Mouse (Mus musculus) liver, embryonic 11.5 days (tissue): ENCODE measurements at regions not wholly inside any gene's neighbourhood (a gene's known extent, or its start where the extent isn't known, plus 50 kb on each side); places are given as distances from the start of the nearest gene placed in this dataset.
"Not testable (repeated sequence)": the region's sequence is repeated elsewhere in the genome, so short reads cannot be mapped to it uniquely, and the experiment has no call there.

Experiments
- ATAC-seq: fragments of 200-750 bp; cut with Nextera tagmentation; replicated peaks from 2 replicates; pipeline ENCODE4 v1.8.0; 2017; ENCODE audit warnings: moderate number of reproducible peaks, mild to moderate bottlenecking, moderate TSS enrichment, moderate library complexity; ENCODE audit not compliant: low FRiP score
- DNase-seq: peaks from one replicate; pipeline ENCODE4 v3.0.0-alpha.2; 2017; ENCODE audit warnings: low spot score
- H3K27ac ChIP-seq: fragments of 300-500 bp; sonication (generic); 2 replicates; pipeline ENCODE4 v1.5.1; 2014; ENCODE audit warnings: mild to moderate bottlenecking, low read depth, low read length, control low read depth
- H3K27me3 ChIP-seq: fragments of 300-500 bp; sonication (generic); replicated peaks from 2 replicates; pipeline ENCODE4 v1.6.1; 2014; ENCODE audit warnings: low read length, mixed read lengths; ENCODE audit not compliant: control insufficient read depth, insufficient read depth
- H3K36me3 ChIP-seq: fragments of 300-500 bp; sonication (generic); 2 replicates; pipeline ENCODE4 v1.6.1; 2014; ENCODE audit warnings: mild to moderate bottlenecking, low read length, moderate library complexity, mixed read lengths; ENCODE audit not compliant: control insufficient read depth, insufficient read depth
- H3K4me1 ChIP-seq: fragments of 300-500 bp; sonication (generic); replicated peaks from 2 replicates; pipeline ENCODE4 v1.6.1; 2014; ENCODE audit warnings: low read length, mixed read lengths; ENCODE audit not compliant: control insufficient read depth, insufficient read depth
- H3K4me2 ChIP-seq: fragments of 300-500 bp; sonication (generic); 2 replicates; pipeline ENCODE4 v1.6.1; 2014; ENCODE audit warnings: mild to moderate bottlenecking, control low read depth, moderate library complexity
- H3K4me3 ChIP-seq: fragments of 300-500 bp; sonication (generic); 2 replicates; pipeline ENCODE4 v1.5.1; 2014; ENCODE audit warnings: low read depth, low read length, control low read depth
- H3K9ac ChIP-seq: fragments of 300-500 bp; sonication (generic); 2 replicates; pipeline ENCODE4 v1.6.1; 2014; ENCODE audit warnings: low read depth, low read length, control low read depth
- H3K9me3 ChIP-seq: fragments of 300-500 bp; sonication (generic); 2 replicates; pipeline ENCODE4 v1.6.1; 2016; ENCODE audit warnings: low read length, inconsistent platforms, mixed read lengths; ENCODE audit not compliant: control insufficient read depth
- WGBS: fragments of 180-500 bp; shearing (Covaris S2); extraction: QIAGEN DNeasy Blood & Tissue Kit; methylation state at CpG from one replicate; pipeline ENCODE4 v1.1.7; 2014; 5-methylcytosine and 5-hydroxymethylcytosine counted together

DNA sequence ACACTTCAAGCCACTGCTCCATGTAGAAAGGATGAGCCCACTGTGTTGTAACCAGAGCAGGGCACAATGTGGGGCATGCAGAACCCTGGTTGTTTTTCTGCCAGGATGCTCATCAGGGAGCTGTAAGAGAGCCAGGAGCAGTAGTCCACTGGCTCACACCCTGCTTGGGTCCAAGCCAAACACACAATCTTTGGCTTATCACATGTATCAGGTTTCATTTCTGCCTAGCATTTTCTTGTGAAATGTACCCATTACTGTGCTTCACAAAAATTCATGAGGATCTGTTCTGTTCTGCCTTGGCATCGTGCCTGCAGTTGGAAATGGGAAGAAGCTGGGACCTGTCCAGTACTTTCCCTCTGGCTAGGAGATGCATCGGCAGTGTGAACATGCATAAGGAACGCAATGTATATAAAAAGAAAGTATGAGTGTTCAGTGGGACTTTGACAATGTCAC lies 491.6 kb upstream of the Igfbp3 start:
- H3K27ac ChIP-seq = no peak overlapping the region
- ATAC-seq = no peak
- no peak overlapping the region for H3K9ac ChIP-seq
- DNase-seq = no peak
- H3K4me2 ChIP-seq = no peak overlapping the region
- H3K36me3 ChIP-seq = no peaks in the 10 kb centered on the region
- H3K4me3 ChIP-seq = no peak overlapping the region
- WGBS = 81% methylated on average over 3 of the region's 3 CpGs
- H3K4me1 ChIP-seq = no peaks in the 10 kb centered on the region
- H3K27me3 ChIP-seq = no peaks in the 10 kb centered on the region
- no peaks in the 10 kb centered on the region for H3K9me3 ChIP-seq

DNA sequence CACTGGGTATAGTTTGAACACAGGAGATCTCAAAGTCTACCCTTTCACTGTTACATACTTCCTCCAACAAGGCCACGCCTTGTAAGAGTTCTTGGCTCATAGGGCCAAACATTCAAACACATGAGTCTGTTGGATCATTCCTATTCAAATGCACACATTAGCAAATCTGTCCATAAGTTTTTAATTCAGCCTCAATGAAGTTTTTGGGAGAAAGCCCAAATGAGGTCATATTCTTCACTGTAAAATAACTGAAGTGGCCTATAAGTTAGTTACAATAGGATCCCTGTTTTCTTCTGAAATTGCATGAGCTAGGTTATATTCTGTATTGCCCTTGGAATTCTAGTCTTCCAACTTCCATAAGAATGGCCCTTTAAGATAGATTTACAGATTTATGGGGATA lies 483.9 kb upstream of the Igfbp3 start:
- H3K4me3 ChIP-seq = no peak overlapping the region
- WGBS = 73% methylated on average over 1 of the region's 1 CpGs
- H3K4me1 ChIP-seq = no peaks in the 10 kb centered on the region
- DNase-seq (no peak), ATAC-seq (no peak)
- H3K36me3 ChIP-seq = no peaks in the 10 kb centered on the region
- no peaks in the 10 kb centered on the region for H3K9me3 ChIP-seq
- no peak overlapping the region for H3K9ac ChIP-seq
- no peak overlapping the region for H3K4me2 ChIP-seq
- H3K27ac ChIP-seq = no peak overlapping the region
- H3K27me3 ChIP-seq = no peaks in the 10 kb centered on the region

DNA sequence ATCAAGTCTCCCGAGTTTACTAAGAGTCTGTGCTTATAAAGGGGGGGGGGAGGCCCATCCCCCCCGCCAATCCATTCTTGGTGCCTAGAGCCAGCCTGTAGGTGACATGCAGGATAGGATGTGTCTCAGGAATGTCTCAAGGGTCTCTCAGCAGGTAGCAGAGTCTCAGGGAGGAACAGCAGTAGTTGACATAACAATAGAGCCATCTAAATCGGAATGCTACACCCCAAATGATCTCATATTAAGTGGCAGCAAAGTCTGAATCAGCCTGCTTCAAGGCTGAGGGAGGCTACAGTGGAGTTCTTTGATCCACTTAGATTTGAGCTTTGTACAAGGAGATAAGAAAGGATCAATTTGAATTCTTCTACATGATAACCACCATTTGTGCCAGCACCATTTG lies 476.0 kb upstream of the Igfbp3 start:
- not testable (repeated sequence) for DNase-seq

GRCm38 (mm10) chr11:7672821-7673220 lies 459.1 kb upstream of the Igfbp3 start:
- ATAC-seq (no peak), DNase-seq (no peak)
- Histone ChIP-seq H3K27ac (no peak overlapping the region), H3K4me2 (no peak overlapping the region), H3K4me1 (no peaks in the 10 kb centered on the region), H3K9me3 (no peaks in the 10 kb centered on the region), H3K4me3 (no peak overlapping the region), H3K9ac (no peak overlapping the region), H3K36me3 (no peaks in the 10 kb centered on the region), H3K27me3 (no peaks in the 10 kb centered on the region)

More for the DNA sequence above, 476.0 kb upstream of the Igfbp3 start:
- WGBS = 56% methylated on average over 3 of the region's 3 CpGs
- not testable (repeated sequence) for H3K36me3 ChIP-seq, H3K4me3 ChIP-seq, ATAC-seq, H3K4me1 ChIP-seq, H3K27me3 ChIP-seq, H3K4me2 ChIP-seq, H3K27ac ChIP-seq, H3K9me3 ChIP-seq, H3K9ac ChIP-seq

DNA sequence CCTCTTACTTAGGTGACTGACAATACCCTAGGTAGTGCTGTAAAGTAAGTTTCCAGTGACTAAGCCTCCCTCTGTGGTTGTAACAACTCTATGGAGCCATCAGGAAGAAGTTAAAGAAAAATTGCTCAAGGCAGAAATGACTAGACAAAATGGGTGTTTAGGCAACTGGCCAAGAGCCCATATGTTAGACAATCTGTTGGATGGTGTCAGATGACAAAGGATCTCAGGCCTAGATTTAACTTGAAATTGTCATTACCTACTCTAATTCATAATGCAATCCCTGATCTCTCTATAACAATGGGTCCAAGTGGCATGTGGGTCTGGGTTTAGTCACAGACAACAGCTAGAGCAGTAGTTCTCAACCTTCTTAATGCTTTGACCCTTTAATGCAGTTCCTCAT lies 416.9 kb upstream of the Igfbp3 start:
- H3K4me2 ChIP-seq = no peak overlapping the region
- DNase-seq (no peak), ATAC-seq (no peak)
- H3K9me3 ChIP-seq = no peaks in the 10 kb centered on the region
- H3K9ac ChIP-seq = no peak overlapping the region
- H3K27me3 ChIP-seq = no peaks in the 10 kb centered on the region
- no peaks in the 10 kb centered on the region for H3K36me3 ChIP-seq
- no peak overlapping the region for H3K4me3 ChIP-seq
- no peak overlapping the region for H3K27ac ChIP-seq
- no peaks in the 10 kb centered on the region for H3K4me1 ChIP-seq

DNA sequence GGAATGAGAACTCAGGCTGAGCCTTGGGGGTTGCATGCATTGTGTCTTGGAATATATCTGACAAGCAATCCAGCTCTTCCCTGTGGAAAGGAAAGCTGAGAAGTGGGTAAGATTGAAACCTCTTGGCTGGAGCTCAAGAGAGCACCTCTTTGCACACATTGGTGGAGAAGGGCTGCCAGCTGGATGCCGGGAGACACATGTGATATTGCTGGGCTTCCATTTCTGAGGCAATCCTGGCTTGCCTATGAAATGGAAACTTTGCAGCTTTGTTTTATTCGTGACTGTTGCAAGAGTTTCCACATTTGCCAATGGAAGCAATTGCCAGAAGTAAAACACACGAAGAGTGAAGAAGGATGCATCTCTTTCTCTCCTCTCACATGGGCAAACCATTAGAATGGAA lies 411.5 kb upstream of the Igfbp3 start:
- H3K9ac ChIP-seq = no peak overlapping the region
- no peak overlapping the region for H3K27ac ChIP-seq
- no peak overlapping the region for H3K4me3 ChIP-seq
- no peaks in the 10 kb centered on the region for H3K9me3 ChIP-seq
- no peak for ATAC-seq
- H3K27me3 ChIP-seq = no peaks in the 10 kb centered on the region
- no peak overlapping the region for H3K4me2 ChIP-seq
- 73% methylated on average over 3 of the region's 3 CpGs for WGBS
- no peaks in the 10 kb centered on the region for H3K4me1 ChIP-seq
- H3K36me3 ChIP-seq = no peaks in the 10 kb centered on the region
- no peak for DNase-seq

GRCm38 (mm10) chr11:7620320-7620719 lies 406.6 kb upstream of the Igfbp3 start:
- Histone ChIP-seq H3K9me3 (no peaks in the 10 kb centered on the region), H3K4me2 (no peak overlapping the region), H3K27me3 (no peaks in the 10 kb centered on the region), H3K9ac (no peak overlapping the region), H3K4me1 (no peaks in the 10 kb centered on the region), H3K36me3 (no peaks in the 10 kb centered on the region), H3K4me3 (no peak overlapping the region), H3K27ac (no peak overlapping the region)
- DNase-seq (no peak), ATAC-seq (no peak)
- 66% methylated on average over 6 of the region's 6 CpGs for WGBS

DNA sequence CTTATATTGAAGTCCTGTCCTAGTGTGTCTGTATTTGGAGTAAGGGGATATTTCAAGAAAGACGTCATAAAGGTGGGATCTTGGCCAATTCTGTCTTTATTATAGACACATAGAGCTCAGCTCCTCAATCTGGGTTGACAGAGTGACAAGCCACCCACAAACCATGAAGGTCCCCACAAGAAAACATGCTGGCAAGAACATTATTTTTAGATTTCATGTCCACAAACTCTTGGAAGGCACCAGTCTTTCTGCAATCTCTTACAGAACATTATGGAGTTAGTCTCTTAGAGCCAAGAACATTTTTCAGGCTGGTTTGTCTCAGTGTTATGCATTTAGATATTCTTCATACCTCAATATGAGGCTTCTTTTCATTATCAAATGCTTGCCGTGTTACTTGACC lies 397.0 kb upstream of the Igfbp3 start:
- H3K9me3 ChIP-seq = no peaks in the 10 kb centered on the region
- H3K4me2 ChIP-seq = no peak overlapping the region
- no peaks in the 10 kb centered on the region for H3K27me3 ChIP-seq
- no peak overlapping the region for H3K27ac ChIP-seq
- H3K9ac ChIP-seq = no peak overlapping the region
- DNase-seq (no peak), ATAC-seq (no peak)
- H3K36me3 ChIP-seq = no peaks in the 10 kb centered on the region
- no peaks in the 10 kb centered on the region for H3K4me1 ChIP-seq
- no peak overlapping the region for H3K4me3 ChIP-seq
- WGBS = 78% methylated on average over 2 of the region's 2 CpGs

DNA sequence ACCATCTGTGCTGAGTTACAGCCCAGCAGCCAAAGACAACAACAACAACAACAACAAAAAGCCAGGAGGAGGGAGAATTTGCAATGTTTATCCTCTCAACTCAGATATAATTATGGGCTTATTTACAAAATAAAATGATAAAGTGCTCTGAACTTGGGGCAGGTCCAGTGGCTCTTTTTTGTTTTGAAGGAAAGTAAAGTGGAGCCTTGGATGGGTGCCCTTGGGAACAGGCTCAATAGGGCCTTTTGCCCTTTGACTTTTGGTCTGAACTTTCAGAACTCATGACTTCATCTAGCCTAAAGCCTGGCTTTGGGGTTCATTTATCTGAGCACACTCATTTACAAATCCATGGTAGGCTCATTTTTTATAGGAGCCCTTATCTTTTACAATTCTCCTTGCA lies 396.2 kb upstream of the Igfbp3 start:
- DNase-seq (no peak), ATAC-seq (no peak)
- Histone ChIP-seq H3K27ac (no peak overlapping the region), H3K4me1 (no peaks in the 10 kb centered on the region), H3K9ac (no peak overlapping the region), H3K36me3 (no peaks in the 10 kb centered on the region), H3K27me3 (no peaks in the 10 kb centered on the region), H3K4me3 (no peak overlapping the region), H3K9me3 (no peaks in the 10 kb centered on the region), H3K4me2 (no peak overlapping the region)
